Mouse (Mus musculus): Measurements from ENCODE around the gene Arhgef33. TPM values are rescaled to one million over a fixed set of nuclear protein-coding genes. Genes with fewer than 3 reads are reported as not detected.

The Arhgef33 gene
- polyA plus RNA-seq, 1 experiment from 2014 or later, result 2.2 TPM

DNA sequence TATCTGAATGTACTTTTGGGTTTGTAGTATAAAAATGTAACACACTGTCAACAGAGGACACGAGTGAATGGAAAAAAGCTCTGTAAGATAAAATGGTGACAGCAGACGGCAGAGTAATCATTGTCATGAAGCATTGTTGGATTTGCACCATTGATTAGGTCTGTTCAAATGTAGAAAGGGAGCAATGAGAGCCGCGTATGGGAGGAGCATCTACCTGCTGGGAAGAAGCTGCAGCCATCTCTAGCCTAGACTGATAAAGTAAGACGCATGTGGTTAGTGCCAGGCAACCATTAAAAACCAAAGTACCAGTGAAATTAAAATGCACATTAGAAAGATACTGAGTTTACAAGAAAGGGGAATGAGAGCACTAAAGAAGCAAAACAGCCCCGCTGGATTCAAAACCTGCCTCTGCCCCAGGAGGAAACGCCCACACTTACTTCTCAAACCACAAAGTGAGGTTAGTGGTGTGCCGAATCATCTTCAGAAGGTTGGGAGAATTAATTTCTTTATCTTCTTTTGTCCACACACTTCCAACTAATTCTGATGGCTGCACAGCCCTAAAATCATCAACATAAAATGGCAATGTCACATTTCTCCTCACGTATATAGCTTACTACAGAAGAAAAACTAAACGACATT lies 111.5 kb downstream of the Arhgef33 start:
- peaks cover 68% of the 10 kb centered on the region for H3K36me3 ChIP-seq (ENCODE audit: control insufficient read depth, insufficient read depth, low read length)
- 89% methylated on average over 10 of the region's 10 CpGs for WGBS
- no peak overlapping the region for H3K4me2 ChIP-seq (replicated peaks; ENCODE audit: low read depth, low read length)
- H3K27ac ChIP-seq (ENCODE audit: low read depth, low read length), result no peak overlapping the region
- no peak overlapping the region for H3K9ac ChIP-seq (ENCODE audit: low read depth, low read length)
- no peak overlapping the region for H3K4me3 ChIP-seq (ENCODE audit: low read length)
- H3K9me3 ChIP-seq (ENCODE audit: control insufficient read depth, low read length), result no peaks in the 10 kb centered on the region
- no peaks in the 10 kb centered on the region for H3K4me1 ChIP-seq (ENCODE audit: control insufficient read depth, insufficient read depth, low read length)
- ATAC-seq (ENCODE audit: low FRiP score, low TSS enrichment), result no peak
- no peaks in the 10 kb centered on the region for H3K27me3 ChIP-seq (ENCODE audit: control insufficient read depth, insufficient read depth, low read length)

DNA sequence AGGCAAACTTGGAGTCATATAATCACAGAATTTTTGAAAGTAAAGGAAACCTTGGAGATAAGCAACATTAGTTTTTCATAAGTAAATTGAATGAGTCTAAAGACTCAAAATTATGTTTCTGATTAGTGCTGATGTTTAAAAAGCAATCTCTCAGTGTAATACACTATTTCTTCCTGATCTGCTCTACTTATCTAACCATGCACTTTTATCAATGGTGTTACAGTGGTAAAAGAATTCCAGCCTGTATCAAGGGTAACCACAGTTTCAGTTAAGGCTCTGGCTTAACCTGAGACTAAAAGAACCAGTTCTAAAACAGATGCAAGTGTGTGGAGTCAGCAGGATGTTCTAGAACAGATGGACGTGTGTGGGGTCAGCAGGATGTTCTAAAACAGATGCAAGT lies 113.8 kb downstream of the Arhgef33 start:
- peaks cover 54% of the 10 kb centered on the region for H3K36me3 ChIP-seq (ENCODE audit: control insufficient read depth, insufficient read depth, low read length)

DNA sequence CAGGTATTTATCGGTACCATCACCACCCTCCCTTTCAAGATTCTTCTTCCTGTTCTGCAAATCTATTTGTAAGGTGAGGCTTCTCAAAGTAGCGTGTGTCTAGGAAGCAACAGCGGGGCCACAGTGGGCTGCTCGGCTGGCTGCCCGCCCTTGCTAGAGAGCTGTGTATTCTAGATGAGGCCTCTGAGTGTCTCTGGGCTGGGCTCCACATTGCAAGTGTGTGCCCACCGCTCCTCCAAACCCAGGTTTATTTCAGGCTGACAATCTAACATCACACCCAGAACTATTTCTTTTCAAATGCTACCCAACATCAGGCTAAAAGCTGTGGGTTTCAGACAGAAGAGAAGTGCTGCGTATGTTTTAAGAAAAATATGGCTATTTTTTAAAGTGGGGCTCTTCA lies 119.0 kb downstream of the Arhgef33 start:
- H3K36me3 ChIP-seq (ENCODE audit: control insufficient read depth, insufficient read depth, low read length), result peaks cover 15% of the 10 kb centered on the region
- no peak overlapping the region for H3K27ac ChIP-seq (ENCODE audit: low read depth, low read length)
- H3K4me3 ChIP-seq (ENCODE audit: low read length), result no peak overlapping the region
- no peaks in the 10 kb centered on the region for H3K27me3 ChIP-seq (ENCODE audit: control insufficient read depth, insufficient read depth, low read length)
- H3K4me2 ChIP-seq (replicated peaks; ENCODE audit: low read depth, low read length), result no peak overlapping the region
- WGBS, result 86% methylated on average over 7 of the region's 7 CpGs
- H3K4me1 ChIP-seq (ENCODE audit: control insufficient read depth, insufficient read depth, low read length), result no peaks in the 10 kb centered on the region
- no peaks in the 10 kb centered on the region for H3K9me3 ChIP-seq (ENCODE audit: control insufficient read depth, low read length)
- no peak overlapping the region for H3K9ac ChIP-seq (ENCODE audit: low read depth, low read length)
- ATAC-seq (ENCODE audit: low FRiP score, low TSS enrichment), result no peak

More for the DNA sequence above, 113.8 kb downstream of the Arhgef33 start:
- H3K27me3 ChIP-seq (ENCODE audit: control insufficient read depth, insufficient read depth, low read length), result no peaks in the 10 kb centered on the region
- no peak overlapping the region for H3K9ac ChIP-seq (ENCODE audit: low read depth, low read length)
- no peak overlapping the region for H3K27ac ChIP-seq (ENCODE audit: low read depth, low read length)
- no peaks in the 10 kb centered on the region for H3K9me3 ChIP-seq (ENCODE audit: control insufficient read depth, low read length)
- WGBS, result 95% methylated on average over 1 of the region's 1 CpGs
- H3K4me2 ChIP-seq (replicated peaks; ENCODE audit: low read depth, low read length), result no peak overlapping the region
- H3K4me1 ChIP-seq (ENCODE audit: control insufficient read depth, insufficient read depth, low read length), result no peaks in the 10 kb centered on the region
- no peak overlapping the region for H3K4me3 ChIP-seq (ENCODE audit: low read length)
- ATAC-seq (ENCODE audit: low FRiP score, low TSS enrichment), result no peak

DNA sequence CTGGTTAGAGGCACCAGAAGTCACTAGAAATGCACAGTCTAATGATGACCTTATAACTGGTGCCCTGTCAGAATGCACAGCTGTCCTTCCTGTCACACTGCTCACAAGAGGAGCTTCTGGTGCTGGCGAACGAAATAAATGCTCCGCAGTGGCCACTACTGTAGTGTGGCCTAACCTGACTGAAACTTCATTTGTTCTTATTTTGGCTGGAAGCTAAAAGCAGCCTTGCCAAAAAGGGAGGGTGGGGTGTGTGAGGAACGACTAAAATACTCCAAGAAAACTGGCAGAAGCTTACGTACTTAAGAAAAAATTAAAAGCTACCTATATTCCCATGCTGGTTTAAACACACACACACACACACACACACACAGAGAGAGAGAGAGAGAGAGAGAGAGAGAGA lies 119.7 kb downstream of the Arhgef33 start:
- Histone ChIP-seq H3K9ac (ENCODE audit: low read depth, low read length) (no peak overlapping the region), H3K4me3 (ENCODE audit: low read length) (no peak overlapping the region), H3K9me3 (ENCODE audit: control insufficient read depth, low read length) (no peaks in the 10 kb centered on the region), H3K27ac (ENCODE audit: low read depth, low read length) (no peak overlapping the region), H3K36me3 (ENCODE audit: control insufficient read depth, insufficient read depth, low read length) (peaks cover 15% of the 10 kb centered on the region), H3K4me2 (replicated peaks; ENCODE audit: low read depth, low read length) (no peak overlapping the region), H3K4me1 (ENCODE audit: control insufficient read depth, insufficient read depth, low read length) (no peaks in the 10 kb centered on the region), H3K27me3 (ENCODE audit: control insufficient read depth, insufficient read depth, low read length) (no peaks in the 10 kb centered on the region)
- ATAC-seq (ENCODE audit: low FRiP score, low TSS enrichment), result no peak
- WGBS, result 77% methylated on average over 5 of the region's 5 CpGs

DNA sequence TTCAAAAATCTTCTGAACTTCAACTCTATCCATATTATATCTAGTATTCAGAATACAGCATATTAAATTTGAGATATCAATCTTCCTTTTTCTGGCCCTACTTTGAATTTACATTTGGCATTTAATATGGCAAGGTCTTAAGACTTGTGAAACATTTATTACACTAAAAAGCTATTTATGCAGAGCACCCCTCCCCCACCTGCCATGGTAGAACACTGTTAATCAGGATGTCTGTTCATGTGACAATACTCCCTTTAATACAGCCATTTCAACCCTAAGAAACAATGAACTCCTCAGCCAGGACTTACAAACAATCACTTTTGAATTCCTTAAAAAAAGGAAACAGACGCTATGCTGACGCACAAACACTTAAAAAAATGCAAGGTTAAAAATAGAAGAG lies 120.8 kb downstream of the Arhgef33 start:
- WGBS, result 74% methylated on average over 2 of the region's 2 CpGs

DNA sequence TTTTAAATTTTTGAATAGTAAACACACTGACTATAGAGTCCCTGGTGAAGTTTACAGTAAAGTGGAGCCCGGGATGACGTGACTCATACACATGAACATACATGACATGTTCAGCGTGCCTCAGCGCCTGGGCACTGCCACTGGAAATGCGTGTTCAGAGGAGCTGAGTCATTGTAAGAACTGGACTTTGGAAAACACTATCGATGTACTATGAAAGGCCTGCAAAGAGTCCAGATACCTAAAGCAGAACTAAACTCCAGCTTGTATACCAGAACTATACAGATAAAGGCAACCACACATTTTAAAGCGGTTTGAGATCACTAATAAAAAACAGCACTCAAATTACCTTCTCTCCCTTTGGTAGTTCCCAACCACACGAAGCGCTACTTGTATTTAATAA lies 124.8 kb downstream of the Arhgef33 start:
- H3K9me3 ChIP-seq (ENCODE audit: control insufficient read depth, low read length), result no peaks in the 10 kb centered on the region
- no peaks in the 10 kb centered on the region for H3K27me3 ChIP-seq (ENCODE audit: control insufficient read depth, insufficient read depth, low read length)
- H3K4me2 ChIP-seq (replicated peaks; ENCODE audit: low read depth, low read length), result no peak overlapping the region
- no peak overlapping the region for H3K4me3 ChIP-seq (ENCODE audit: low read length)
- 93% methylated on average over 9 of the region's 9 CpGs for WGBS
- peaks cover 25% of the 10 kb centered on the region for H3K36me3 ChIP-seq (ENCODE audit: control insufficient read depth, insufficient read depth, low read length)
- ATAC-seq (ENCODE audit: low FRiP score, low TSS enrichment), result no peak
- no peaks in the 10 kb centered on the region; the same call in 1 of the 2 replicates for H3K4me1 ChIP-seq (ENCODE audit: control insufficient read depth, insufficient read depth, low read length)
- H3K9ac ChIP-seq (ENCODE audit: low read depth, low read length), result no peak overlapping the region
- no peak overlapping the region for H3K27ac ChIP-seq (ENCODE audit: low read depth, low read length)

More for the DNA sequence above, 120.8 kb downstream of the Arhgef33 start:
- H3K27ac ChIP-seq (ENCODE audit: low read depth, low read length), result no peak overlapping the region
- no peak overlapping the region for H3K4me2 ChIP-seq (replicated peaks; ENCODE audit: low read depth, low read length)
- H3K27me3 ChIP-seq (ENCODE audit: control insufficient read depth, insufficient read depth, low read length), result no peaks in the 10 kb centered on the region
- no peak overlapping the region for H3K4me3 ChIP-seq (ENCODE audit: low read length)
- no peak for ATAC-seq (ENCODE audit: low FRiP score, low TSS enrichment)
- H3K4me1 ChIP-seq (ENCODE audit: control insufficient read depth, insufficient read depth, low read length), result no peaks in the 10 kb centered on the region
- peaks cover 14% of the 10 kb centered on the region for H3K36me3 ChIP-seq (ENCODE audit: control insufficient read depth, insufficient read depth, low read length)
- H3K9me3 ChIP-seq (ENCODE audit: control insufficient read depth, low read length), result no peaks in the 10 kb centered on the region
- H3K9ac ChIP-seq (ENCODE audit: low read depth, low read length), result no peak overlapping the region

DNA sequence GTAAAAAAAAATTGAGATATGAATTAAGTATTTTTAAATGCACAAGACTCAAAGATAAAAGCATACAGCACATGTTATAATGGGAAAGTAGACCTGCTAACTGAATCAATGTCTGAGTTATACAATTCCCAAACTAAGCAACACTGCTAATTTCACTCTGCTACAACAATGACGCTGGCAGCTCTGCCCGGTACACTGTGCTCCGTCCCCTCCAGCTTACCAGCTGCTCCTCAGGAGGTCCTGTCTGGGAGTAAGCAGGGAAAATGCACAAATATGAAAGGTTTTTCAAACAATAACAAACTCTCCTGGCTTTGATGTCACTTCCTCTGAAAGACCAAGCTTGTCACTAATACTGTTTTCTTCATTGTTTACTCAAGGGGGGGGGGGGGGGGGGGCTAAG lies 127.2 kb downstream of the Arhgef33 start:
- Histone ChIP-seq H3K27ac (ENCODE audit: low read depth, low read length) (no peak overlapping the region), H3K27me3 (ENCODE audit: control insufficient read depth, insufficient read depth, low read length) (no peaks in the 10 kb centered on the region), H3K36me3 (ENCODE audit: control insufficient read depth, insufficient read depth, low read length) (peaks cover 31% of the 10 kb centered on the region), H3K4me3 (ENCODE audit: low read length) (no peak overlapping the region), H3K9ac (ENCODE audit: low read depth, low read length) (no peak overlapping the region), H3K4me1 (ENCODE audit: control insufficient read depth, insufficient read depth, low read length) (no peaks in the 10 kb centered on the region; the same call in 1 of the 2 replicates), H3K4me2 (replicated peaks; ENCODE audit: low read depth, low read length) (no peak overlapping the region), H3K9me3 (ENCODE audit: control insufficient read depth, low read length) (no peaks in the 10 kb centered on the region)
- WGBS, result 49% methylated on average over 3 of the region's 3 CpGs
- no peak for ATAC-seq (ENCODE audit: low FRiP score, low TSS enrichment)

DNA sequence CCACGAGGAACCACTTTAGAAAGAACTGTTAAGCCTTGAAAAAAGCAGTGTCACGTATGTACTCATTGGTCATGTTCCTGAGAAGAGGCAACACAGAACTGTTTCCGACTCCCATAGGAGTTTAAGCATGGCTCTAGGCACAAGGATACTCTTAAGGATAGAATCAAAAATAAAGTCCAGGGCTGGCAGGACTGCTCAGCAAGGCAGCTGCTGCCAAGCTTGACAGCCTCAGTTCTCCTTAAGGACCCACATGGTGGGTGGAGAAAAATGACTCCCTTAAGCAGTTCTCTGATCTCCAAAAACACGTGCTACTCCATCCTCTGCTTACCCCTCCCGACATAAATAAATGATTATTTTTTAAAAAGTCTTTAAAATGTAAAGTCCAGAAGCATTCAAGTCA lies 128.5 kb downstream of the Arhgef33 start:
- WGBS, result 81% methylated on average over 5 of the region's 5 CpGs
- peaks cover 32% of the 10 kb centered on the region for H3K36me3 ChIP-seq (ENCODE audit: control insufficient read depth, insufficient read depth, low read length)
- no peak overlapping the region for H3K4me3 ChIP-seq (ENCODE audit: low read length)
- H3K27ac ChIP-seq (ENCODE audit: low read depth, low read length), result no peak overlapping the region
- no peaks in the 10 kb centered on the region for H3K9me3 ChIP-seq (ENCODE audit: control insufficient read depth, low read length)
- no peaks in the 10 kb centered on the region; the same call in 1 of the 2 replicates for H3K4me1 ChIP-seq (ENCODE audit: control insufficient read depth, insufficient read depth, low read length)
- no peak for ATAC-seq (ENCODE audit: low FRiP score, low TSS enrichment)
- H3K4me2 ChIP-seq (replicated peaks; ENCODE audit: low read depth, low read length), result no peak overlapping the region
- H3K9ac ChIP-seq (ENCODE audit: low read depth, low read length), result no peak overlapping the region
- H3K27me3 ChIP-seq (ENCODE audit: control insufficient read depth, insufficient read depth, low read length), result no peaks in the 10 kb centered on the region

DNA sequence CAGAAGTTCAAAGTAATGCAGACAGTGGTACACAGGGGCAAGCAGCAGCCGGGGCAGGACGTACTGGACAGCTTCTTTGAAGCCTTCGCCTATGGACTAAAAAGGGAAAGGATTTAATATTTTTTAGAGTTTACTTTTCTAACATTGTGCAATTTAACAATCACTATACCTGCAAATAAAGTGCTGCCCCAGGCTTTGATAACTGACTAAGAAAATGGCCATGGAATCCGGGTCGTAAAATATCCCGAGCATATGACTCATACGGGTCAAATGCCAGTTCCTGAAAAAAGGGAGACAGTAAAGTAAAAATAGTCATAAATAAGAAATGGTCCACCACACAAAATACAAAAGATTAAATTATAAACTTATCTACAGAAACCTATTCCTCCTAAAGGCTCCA lies 138.2 kb downstream of the Arhgef33 start:
- no peaks in the 10 kb centered on the region for H3K9me3 ChIP-seq (ENCODE audit: control insufficient read depth, low read length)
- no peak overlapping the region for H3K27ac ChIP-seq (ENCODE audit: low read depth, low read length)
- WGBS, result 77% methylated on average over 7 of the region's 7 CpGs
- H3K4me3 ChIP-seq (ENCODE audit: low read length), result no peak overlapping the region
- H3K27me3 ChIP-seq (ENCODE audit: control insufficient read depth, insufficient read depth, low read length), result no peaks in the 10 kb centered on the region
- no peak overlapping the region for H3K4me2 ChIP-seq (replicated peaks; ENCODE audit: low read depth, low read length)
- H3K9ac ChIP-seq (ENCODE audit: low read depth, low read length), result no peak overlapping the region
- no peak for ATAC-seq (ENCODE audit: low FRiP score, low TSS enrichment)
- peaks cover 63% of the 10 kb centered on the region for H3K36me3 ChIP-seq (ENCODE audit: control insufficient read depth, insufficient read depth, low read length)
- H3K4me1 ChIP-seq (ENCODE audit: control insufficient read depth, insufficient read depth, low read length), result no peaks in the 10 kb centered on the region
